Mouse (Mus musculus): ENCODE results near the gene Taf12. TPM values are rescaled to one million over a fixed set of nuclear protein-coding genes. Genes with fewer than 3 reads are reported as not detected.

The Taf12 gene
- polyA plus RNA-seq, 1 experiment from 2014 or later = 29.4 TPM

- peaks cover 2 to 20% of the 10 kb centered on the region in 2 experiments; a peak in 2 of 4 replicates for H3K4me1 ChIP-seq (ENCODE audit: control insufficient read depth in 2 of 2, insufficient read depth in 2 of 2, low read length in 2 of 2)
- no peaks in the 10 kb centered on the region for H3K9me3 ChIP-seq (ENCODE audit: control insufficient read depth, low read length)
- ATAC-seq (ENCODE audit: insufficient number of reproducible peaks, insufficient read depth, low FRiP score, low read depth) = peak; percentile 77
- H3K27me3 ChIP-seq (ENCODE audit: control insufficient read depth, insufficient read depth, low read length) = no peaks in the 10 kb centered on the region
- no peaks in the 10 kb centered on the region for H3K36me3 ChIP-seq (ENCODE audit: control insufficient read depth, insufficient read depth, low read length)
- WGBS = 1% methylated on average over 61 of the region's 64 CpGs
- H3K4me3 ChIP-seq (ENCODE audit: control insufficient read depth in 1 of 2, insufficient read depth in 1 of 2, low read depth in 1 of 2, low read length in 2 of 2) = peak overlapping the region; percentile 84 to 88
- peak overlapping the region; percentile 95 to 98 for H3K27ac ChIP-seq (replicated peaks in 1 of 2; ENCODE audit: control insufficient read depth in 1 of 2, insufficient read depth in 1 of 2, low read depth in 2 of 2, low read length in 2 of 2)
- H3K9ac ChIP-seq (ENCODE audit: low read length) = peak overlapping the region; percentile 97
- peak overlapping the region; percentile 96 for H3K4me2 ChIP-seq (ENCODE audit: low read length)
These were observed 13.5 kb upstream of the Taf12 start for GRCm38 (mm10) chr4:132260404-132261379.

- Histone ChIP-seq H3K27ac (replicated peaks in 1 of 2; ENCODE audit: control insufficient read depth in 1 of 2, insufficient read depth in 1 of 2, low read depth in 2 of 2, low read length in 2 of 2) (peak within 1 kb of the TSS; percentile 95 to 98), H3K27me3 (ENCODE audit: control insufficient read depth, insufficient read depth, low read length) (no peaks in the 10 kb centered on the region), H3K9me3 (ENCODE audit: control insufficient read depth, low read length) (no peaks in the 10 kb centered on the region), H3K4me2 (ENCODE audit: low read length) (peak within 1 kb of the TSS; percentile 96), H3K4me1 (ENCODE audit: control insufficient read depth in 2 of 2, insufficient read depth in 2 of 2, low read length in 2 of 2) (peaks cover 0 to 20% of the 10 kb centered on the region in 2 experiments; a peak in 2 of 4 replicates), H3K36me3 (ENCODE audit: control insufficient read depth, insufficient read depth, low read length) (no peaks in the 10 kb centered on the region), H3K9ac (ENCODE audit: low read length) (peak within 1 kb of the TSS; percentile 97), H3K4me3 (ENCODE audit: control insufficient read depth in 1 of 2, insufficient read depth in 1 of 2, low read depth in 1 of 2, low read length in 2 of 2) (peak within 1 kb of the TSS; percentile 84 to 88)
- WGBS = 12% methylated on average over 46 of the region's 49 CpGs
- peak; percentile 83 for ATAC-seq (ENCODE audit: insufficient number of reproducible peaks, insufficient read depth, low FRiP score, low read depth)
These were observed 12.4 kb upstream of the Taf12 start, which contains the start of gene Gmeb1 for GRCm38 (mm10) chr4:132261514-132262357. Gene Gmeb1 (minus strand): TSS chr4:132261602.

- H3K36me3 ChIP-seq (ENCODE audit: control insufficient read depth, insufficient read depth, low read length) = no peaks in the 10 kb centered on the region
- H3K4me3 ChIP-seq (ENCODE audit: control insufficient read depth in 1 of 2, insufficient read depth in 1 of 2, low read depth in 1 of 2, low read length in 2 of 2) = no peak overlapping the region
- peaks cover 0 to 20% of the 10 kb centered on the region in 2 experiments; a peak in 2 of 4 replicates for H3K4me1 ChIP-seq (ENCODE audit: control insufficient read depth in 2 of 2, insufficient read depth in 2 of 2, low read length in 2 of 2)
- H3K27me3 ChIP-seq (ENCODE audit: control insufficient read depth, insufficient read depth, low read length) = no peaks in the 10 kb centered on the region
- no peak for ATAC-seq (ENCODE audit: insufficient number of reproducible peaks, insufficient read depth, low FRiP score, low read depth)
- no peak overlapping the region for H3K9ac ChIP-seq (ENCODE audit: low read length)
- 67% methylated on average over 5 of the region's 5 CpGs for WGBS
- no peak overlapping the region for H3K27ac ChIP-seq (replicated peaks in 1 of 2; ENCODE audit: control insufficient read depth in 1 of 2, insufficient read depth in 1 of 2, low read depth in 2 of 2, low read length in 2 of 2)
- H3K4me2 ChIP-seq (ENCODE audit: low read length) = peak overlapping the region; percentile 72; the same call in 1 of the 2 replicates
- H3K9me3 ChIP-seq (ENCODE audit: control insufficient read depth, low read length) = no peaks in the 10 kb centered on the region
These were observed 11.9 kb upstream of the Taf12 start for GRCm38 (mm10) chr4:132262358-132262616.

GRCm38 (mm10) chr4:132263313-132263712 lies 10.9 kb upstream of the Taf12 start:
- H3K9me3 ChIP-seq (ENCODE audit: control insufficient read depth, low read length) = no peaks in the 10 kb centered on the region
- WGBS = 93% methylated on average over 7 of the region's 7 CpGs
- H3K27ac ChIP-seq (replicated peaks in 1 of 2; ENCODE audit: control insufficient read depth in 1 of 2, insufficient read depth in 1 of 2, low read depth in 2 of 2, low read length in 2 of 2) = no peak overlapping the region
- peaks cover 0 to 18% of the 10 kb centered on the region in 2 experiments; a peak in 2 of 4 replicates for H3K4me1 ChIP-seq (ENCODE audit: control insufficient read depth in 2 of 2, insufficient read depth in 2 of 2, low read length in 2 of 2)
- H3K4me2 ChIP-seq (ENCODE audit: low read length) = no peak overlapping the region
- no peaks in the 10 kb centered on the region for H3K36me3 ChIP-seq (ENCODE audit: control insufficient read depth, insufficient read depth, low read length)
- H3K27me3 ChIP-seq (ENCODE audit: control insufficient read depth, insufficient read depth, low read length) = no peaks in the 10 kb centered on the region
- no peak for ATAC-seq (ENCODE audit: insufficient number of reproducible peaks, insufficient read depth, low FRiP score, low read depth)
- no peak overlapping the region for H3K4me3 ChIP-seq (ENCODE audit: control insufficient read depth in 1 of 2, insufficient read depth in 1 of 2, low read depth in 1 of 2, low read length in 2 of 2)
- H3K9ac ChIP-seq (ENCODE audit: low read length) = no peak overlapping the region

- Histone ChIP-seq H3K9ac (ENCODE audit: low read length) (no peak overlapping the region), H3K27me3 (ENCODE audit: control insufficient read depth, insufficient read depth, low read length) (no peaks in the 10 kb centered on the region), H3K4me3 (ENCODE audit: control insufficient read depth in 1 of 2, insufficient read depth in 1 of 2, low read depth in 1 of 2, low read length in 2 of 2) (no peak overlapping the region), H3K4me2 (ENCODE audit: low read length) (no peak overlapping the region), H3K9me3 (ENCODE audit: control insufficient read depth, low read length) (no peaks in the 10 kb centered on the region), H3K27ac (replicated peaks in 1 of 2; ENCODE audit: control insufficient read depth in 1 of 2, insufficient read depth in 1 of 2, low read depth in 2 of 2, low read length in 2 of 2) (no peak overlapping the region), H3K4me1 (ENCODE audit: control insufficient read depth in 2 of 2, insufficient read depth in 2 of 2, low read length in 2 of 2) (peaks cover 0 to 3% of the 10 kb centered on the region in 2 experiments; a peak in 2 of 4 replicates), H3K36me3 (ENCODE audit: control insufficient read depth, insufficient read depth, low read length) (no peaks in the 10 kb centered on the region)
- WGBS = 63% methylated on average over 3 of the region's 3 CpGs
- ATAC-seq (ENCODE audit: insufficient number of reproducible peaks, insufficient read depth, low FRiP score, low read depth) = no peak
These were observed 7.3 kb upstream of the Taf12 start for GRCm38 (mm10) chr4:132266835-132267349.

GRCm38 (mm10) chr4:132268871-132269739 lies 5.1 kb upstream of the Taf12 start:
- H3K27ac ChIP-seq (replicated peaks in 1 of 2; ENCODE audit: control insufficient read depth in 1 of 2, insufficient read depth in 1 of 2, low read depth in 2 of 2, low read length in 2 of 2) = peak overlapping the region; percentile 92 to 97; a peak in 3 of 4 replicates
- H3K9ac ChIP-seq (ENCODE audit: low read length) = no peak overlapping the region
- no peak overlapping the region for H3K4me3 ChIP-seq (ENCODE audit: control insufficient read depth in 1 of 2, insufficient read depth in 1 of 2, low read depth in 1 of 2, low read length in 2 of 2)
- H3K4me1 ChIP-seq (ENCODE audit: control insufficient read depth in 2 of 2, insufficient read depth in 2 of 2, low read length in 2 of 2) = peaks cover 2 to 9% of the 10 kb centered on the region in 2 experiments; a peak in 2 of 4 replicates
- H3K4me2 ChIP-seq (ENCODE audit: low read length) = peak overlapping the region; percentile 69
- no peak for ATAC-seq (ENCODE audit: insufficient number of reproducible peaks, insufficient read depth, low FRiP score, low read depth)
- 15% methylated on average over 6 of the region's 6 CpGs for WGBS
- no peaks in the 10 kb centered on the region for H3K27me3 ChIP-seq (ENCODE audit: control insufficient read depth, insufficient read depth, low read length)
- no peaks in the 10 kb centered on the region for H3K9me3 ChIP-seq (ENCODE audit: control insufficient read depth, low read length)
- H3K36me3 ChIP-seq (ENCODE audit: control insufficient read depth, insufficient read depth, low read length) = no peaks in the 10 kb centered on the region

Data from heart, embryonic 14.5 days (tissue).